Mouse (Mus musculus) stomach, embryonic 15.5 days (tissue): ENCODE measurements around the gene Lsamp. TPM values are rescaled to one million over a fixed set of nuclear protein-coding genes. Genes with fewer than 3 reads are reported as not detected.

ENCODE experiments used
- ATAC-seq: fragments of 200-750 bp; cut with Nextera tagmentation; 2 replicates; pipeline ENCODE4 v1.8.0; 2017; ENCODE audit warnings: low read depth, moderate number of reproducible peaks, moderate TSS enrichment; ENCODE audit not compliant: insufficient read depth, low FRiP score
- H3K27ac ChIP-seq: fragments of 300-500 bp; sonication (generic); 2 replicates; pipeline ENCODE4 v1.5.1; 2015; ENCODE audit warnings: mild to moderate bottlenecking, inconsistent platforms
- H3K27me3 ChIP-seq: fragments of 300-500 bp; sonication (generic); replicated peaks from 2 replicates; pipeline ENCODE4 v1.6.1; 2015; ENCODE audit warnings: inconsistent platforms
- H3K36me3 ChIP-seq: fragments of 300-500 bp; sonication (generic); 2 replicates; pipeline ENCODE4 v1.6.1; 2015; ENCODE audit warnings: inconsistent platforms
- H3K4me1 ChIP-seq: fragments of 300-500 bp; sonication (generic); 2 replicates; pipeline ENCODE4 v1.6.1; 2015; ENCODE audit warnings: inconsistent platforms
- H3K4me2 ChIP-seq: fragments of 300-500 bp; sonication (generic); 2 replicates; pipeline ENCODE4 v1.6.1; 2015; ENCODE audit warnings: mild to moderate bottlenecking, inconsistent platforms
- H3K4me3 ChIP-seq: fragments of 300-500 bp; sonication (generic); replicated peaks from 2 replicates; pipeline ENCODE4 v1.5.1; 2015; ENCODE audit warnings: inconsistent platforms
- H3K9ac ChIP-seq: fragments of 300-500 bp; sonication (generic); 2 replicates; pipeline ENCODE4 v1.6.1; 2015; ENCODE audit warnings: inconsistent platforms
- H3K9me3 ChIP-seq: fragments of 300-500 bp; sonication (generic); 2 replicates; pipeline ENCODE4 v1.6.1; 2016; ENCODE audit warnings: inconsistent platforms
- WGBS: fragments of 180-500 bp; shearing (Covaris S2); methylation state at CpG from one replicate; pipeline ENCODE4 v1.1.7; 2015; 5-methylcytosine and 5-hydroxymethylcytosine counted together
- polyA plus RNA-seq: library from polyadenylated mRNA; unstranded; fragments of >200 nt; fragmentation: Nextera tagmentation; extraction: Ambion mirVana; gene quantifications from 2 replicates; pipeline ENCODE4 v1.2.1, GENCODE M21; 2015

The Lsamp gene
- polyA plus RNA-seq, 1 experiment from 2014 or later, result 8.5 TPM

- WGBS, result 60% methylated on average over 2 of the region's 2 CpGs
- no peaks in the 10 kb centered on the region for H3K36me3 ChIP-seq
- H3K4me1 ChIP-seq, result no peaks in the 10 kb centered on the region
- H3K4me3 ChIP-seq, result no peak overlapping the region
- H3K9me3 ChIP-seq, result no peaks in the 10 kb centered on the region
- H3K27ac ChIP-seq, result no peak overlapping the region
- H3K9ac ChIP-seq, result no peak overlapping the region
- no peak overlapping the region for H3K4me2 ChIP-seq
- no peaks in the 10 kb centered on the region for H3K27me3 ChIP-seq
- no peak for ATAC-seq
These were observed 1057.5 kb downstream of the Lsamp start for GRCm38 (mm10) chr16:41041686-41042085.

GRCm38 (mm10) chr16:41063270-41063857, 1079.2 kb downstream of the Lsamp start:
- Histone ChIP-seq H3K4me1 (no peaks in the 10 kb centered on the region), H3K9ac (no peak overlapping the region), H3K4me3 (no peak overlapping the region), H3K9me3 (no peaks in the 10 kb centered on the region), H3K4me2 (no peak overlapping the region), H3K27ac (no peak overlapping the region), H3K36me3 (no peaks in the 10 kb centered on the region), H3K27me3 (no peaks in the 10 kb centered on the region)
- 16% methylated on average over 7 of the region's 7 CpGs for WGBS
- no peak for ATAC-seq

GRCm38 (mm10) chr16:41073470-41073869, 1089.3 kb downstream of the Lsamp start:
- no peaks in the 10 kb centered on the region for H3K4me1 ChIP-seq
- H3K27ac ChIP-seq, result no peak overlapping the region
- H3K27me3 ChIP-seq, result no peaks in the 10 kb centered on the region
- WGBS, result 84% methylated on average over 2 of the region's 2 CpGs
- no peak overlapping the region for H3K4me2 ChIP-seq
- no peak for ATAC-seq
- H3K36me3 ChIP-seq, result no peaks in the 10 kb centered on the region
- no peak overlapping the region for H3K9ac ChIP-seq
- no peak overlapping the region for H3K4me3 ChIP-seq
- H3K9me3 ChIP-seq, result no peaks in the 10 kb centered on the region

GRCm38 (mm10) chr16:41088648-41089047, 1104.5 kb downstream of the Lsamp start:
- Histone ChIP-seq H3K4me1 (no peaks in the 10 kb centered on the region), H3K27ac (no peak overlapping the region), H3K4me2 (no peak overlapping the region), H3K9me3 (no peaks in the 10 kb centered on the region), H3K36me3 (no peaks in the 10 kb centered on the region), H3K4me3 (no peak overlapping the region), H3K27me3 (no peaks in the 10 kb centered on the region), H3K9ac (no peak overlapping the region)
- WGBS, result 95% methylated on average over 2 of the region's 2 CpGs
- no peak for ATAC-seq

- Histone ChIP-seq H3K36me3 (no peaks in the 10 kb centered on the region), H3K9ac (no peak overlapping the region), H3K4me2 (no peak overlapping the region), H3K27me3 (no peaks in the 10 kb centered on the region), H3K4me1 (no peaks in the 10 kb centered on the region), H3K9me3 (no peaks in the 10 kb centered on the region), H3K4me3 (no peak overlapping the region), H3K27ac (no peak overlapping the region)
- 69% methylated on average over 2 of the region's 2 CpGs for WGBS
- no peak for ATAC-seq
These were observed 1105.9 kb downstream of the Lsamp start for GRCm38 (mm10) chr16:41090092-41090491.

GRCm38 (mm10) chr16:41091259-41091658, 1107.1 kb downstream of the Lsamp start:
- no peak overlapping the region for H3K9ac ChIP-seq
- no peak overlapping the region for H3K4me3 ChIP-seq
- no peaks in the 10 kb centered on the region for H3K4me1 ChIP-seq
- no peak overlapping the region for H3K4me2 ChIP-seq
- no peaks in the 10 kb centered on the region for H3K9me3 ChIP-seq
- ATAC-seq, result no peak
- no peaks in the 10 kb centered on the region for H3K36me3 ChIP-seq
- no peak overlapping the region for H3K27ac ChIP-seq
- H3K27me3 ChIP-seq, result no peaks in the 10 kb centered on the region

- no peak overlapping the region for H3K4me2 ChIP-seq
- H3K4me3 ChIP-seq, result no peak overlapping the region
- H3K9ac ChIP-seq, result no peak overlapping the region
- H3K4me1 ChIP-seq, result no peaks in the 10 kb centered on the region
- WGBS, result 75% methylated on average over 3 of the region's 3 CpGs
- no peak for ATAC-seq
- H3K27ac ChIP-seq, result no peak overlapping the region
- H3K36me3 ChIP-seq, result no peaks in the 10 kb centered on the region
- H3K27me3 ChIP-seq, result no peaks in the 10 kb centered on the region
- H3K9me3 ChIP-seq, result no peaks in the 10 kb centered on the region
These were observed 1118.6 kb downstream of the Lsamp start for GRCm38 (mm10) chr16:41102805-41103204.

GRCm38 (mm10) chr16:41124361-41124760, 1140.2 kb downstream of the Lsamp start:
- WGBS, result 73% methylated on average over 2 of the region's 2 CpGs

GRCm38 (mm10) chr16:41125051-41125450, 1140.9 kb downstream of the Lsamp start:
- no peak overlapping the region for H3K9ac ChIP-seq
- no peaks in the 10 kb centered on the region for H3K4me1 ChIP-seq
- no peak overlapping the region for H3K4me2 ChIP-seq
- ATAC-seq, result no peak
- no peak overlapping the region for H3K4me3 ChIP-seq
- no peak overlapping the region for H3K27ac ChIP-seq
- 83% methylated on average over 2 of the region's 2 CpGs for WGBS
- H3K27me3 ChIP-seq, result no peaks in the 10 kb centered on the region
- no peaks in the 10 kb centered on the region for H3K9me3 ChIP-seq
- H3K36me3 ChIP-seq, result no peaks in the 10 kb centered on the region

More at GRCm38 (mm10) chr16:41124361-41124760, 1140.2 kb downstream of the Lsamp start:
- H3K27ac ChIP-seq, result no peak overlapping the region
- no peak for ATAC-seq
- no peak overlapping the region for H3K4me3 ChIP-seq
- H3K36me3 ChIP-seq, result no peaks in the 10 kb centered on the region
- H3K4me1 ChIP-seq, result no peaks in the 10 kb centered on the region
- H3K9ac ChIP-seq, result no peak overlapping the region
- no peak overlapping the region for H3K4me2 ChIP-seq
- no peaks in the 10 kb centered on the region for H3K9me3 ChIP-seq
- H3K27me3 ChIP-seq, result no peaks in the 10 kb centered on the region

- H3K9ac ChIP-seq, result no peak overlapping the region
- no peaks in the 10 kb centered on the region for H3K36me3 ChIP-seq
- H3K4me1 ChIP-seq, result no peaks in the 10 kb centered on the region
- H3K27ac ChIP-seq, result no peak overlapping the region
- WGBS, result 62% methylated on average over 4 of the region's 4 CpGs
- H3K4me3 ChIP-seq, result no peak overlapping the region
- no peak for ATAC-seq
- H3K27me3 ChIP-seq, result no peaks in the 10 kb centered on the region
- H3K4me2 ChIP-seq, result no peak overlapping the region
- no peaks in the 10 kb centered on the region for H3K9me3 ChIP-seq
These were observed 1146.9 kb downstream of the Lsamp start for GRCm38 (mm10) chr16:41131053-41131452.

GRCm38 (mm10) chr16:41172839-41173238, 1188.7 kb downstream of the Lsamp start:
- H3K4me1 ChIP-seq, result no peaks in the 10 kb centered on the region

GRCm38 (mm10) chr16:41179557-41179956, 1195.4 kb downstream of the Lsamp start:
- Histone ChIP-seq H3K4me2 (no peak overlapping the region), H3K27me3 (no peaks in the 10 kb centered on the region), H3K27ac (no peak overlapping the region), H3K36me3 (no peaks in the 10 kb centered on the region), H3K9me3 (no peaks in the 10 kb centered on the region), H3K4me3 (no peak overlapping the region), H3K9ac (no peak overlapping the region), H3K4me1 (no peaks in the 10 kb centered on the region)
- ATAC-seq, result no peak
- WGBS, result 25% methylated on average over 3 of the region's 3 CpGs

More at GRCm38 (mm10) chr16:41172839-41173238, 1188.7 kb downstream of the Lsamp start:
- H3K9ac ChIP-seq, result no peak overlapping the region
- no peaks in the 10 kb centered on the region for H3K36me3 ChIP-seq
- no peak overlapping the region for H3K4me2 ChIP-seq
- no peak overlapping the region for H3K4me3 ChIP-seq
- WGBS, result 68% methylated on average over 1 of the region's 1 CpGs
- ATAC-seq, result no peak
- H3K27ac ChIP-seq, result no peak overlapping the region
- no peaks in the 10 kb centered on the region for H3K9me3 ChIP-seq
- no peaks in the 10 kb centered on the region for H3K27me3 ChIP-seq

GRCm38 (mm10) chr16:41180867-41181266, 1196.7 kb downstream of the Lsamp start:
- no peak overlapping the region for H3K27ac ChIP-seq
- no peak overlapping the region for H3K4me2 ChIP-seq
- no peaks in the 10 kb centered on the region for H3K36me3 ChIP-seq
- H3K9me3 ChIP-seq, result no peaks in the 10 kb centered on the region
- no peak overlapping the region for H3K9ac ChIP-seq
- no peak for ATAC-seq
- H3K27me3 ChIP-seq, result no peaks in the 10 kb centered on the region
- H3K4me1 ChIP-seq, result no peaks in the 10 kb centered on the region
- no peak overlapping the region for H3K4me3 ChIP-seq
- 42% methylated on average over 3 of the region's 3 CpGs for WGBS
